Mouse (Mus musculus) testis, postnatal 14 days (tissue): ENCODE measurements at regions not wholly inside any gene's neighbourhood (a gene's known extent, or its start where the extent isn't known, plus 50 kb on each side); places are given as distances from the start of the nearest gene placed in this dataset.

Source experiments
- DNase-seq: peaks from one replicate; pipeline ENCODE4 v3.0.0; 2021; ENCODE audit warnings: low spot score

DNA sequence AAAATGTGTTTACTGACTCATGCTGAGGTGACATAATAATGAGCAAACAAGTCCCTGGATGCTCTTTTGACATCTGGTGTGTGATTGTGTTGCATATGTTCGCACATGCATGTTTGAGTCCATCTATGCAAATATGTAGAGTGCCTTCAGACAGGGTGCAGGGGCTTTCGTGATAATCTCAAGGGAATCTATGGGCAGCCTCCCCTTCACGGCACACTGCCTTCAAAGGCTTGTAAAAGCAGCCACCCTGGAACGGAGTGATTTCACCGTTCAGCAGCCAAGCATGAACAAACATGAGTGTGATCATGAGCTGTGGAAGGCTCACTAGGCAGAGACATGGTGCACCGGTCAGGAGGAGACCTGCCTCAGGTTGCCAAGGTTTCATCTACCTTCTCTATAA lies 57.1 kb upstream of the Mbip start:
- no peak for DNase-seq

DNA sequence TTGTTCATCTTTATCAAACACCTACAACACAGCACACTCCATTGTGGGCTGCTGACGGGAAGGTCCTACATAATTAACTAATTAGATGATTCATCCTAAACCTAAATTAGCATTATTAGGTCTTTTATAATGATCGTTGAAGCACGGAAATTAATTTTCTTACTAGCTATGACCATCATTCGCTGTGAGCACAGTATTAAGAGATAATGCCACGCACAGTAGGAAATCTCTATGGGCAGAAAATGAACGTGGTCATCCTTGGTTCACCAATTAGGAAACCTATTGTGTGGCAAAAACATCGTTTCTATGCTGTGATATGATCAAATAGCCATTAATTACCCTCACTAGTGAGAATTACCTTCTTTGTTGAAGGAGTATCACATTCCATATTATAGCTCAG lies 56.4 kb upstream of the Mbip start:
- no peak for DNase-seq
